Mouse (Mus musculus) CH12.LX (cell line): ENCODE results near the gene Cradd.

Experiments used
- CTCF ChIP-seq, 2 experiments: IDR thresholded peaks in 1 of 2; conservative IDR thresholded peaks in 1 of 2; 2 replicates each; pipeline ENCODE4 v1.5.1; 2011 to 2012; ENCODE audit warnings: low read depth in 2 of 2, low read length in 2 of 2, improper control_type of control experiment in 1 of 2, inconsistent platforms in 1 of 2, mild to moderate bottlenecking in 1 of 2, moderate library complexity in 1 of 2
- HCFC1 ChIP-seq: IDR thresholded peaks from 2 replicates; pipeline ENCODE4 v1.6.1; 2012; ENCODE audit warnings: low read depth, mild to moderate bottlenecking, inconsistent platforms, low read length, improper control_type of control experiment
- MAX ChIP-seq: IDR thresholded peaks from 2 replicates; pipeline ENCODE4 v1.6.1; 2011; ENCODE audit warnings: low read length, improper control_type of control experiment
- POLR2A ChIP-seq: IDR thresholded peaks from 2 replicates; pipeline ENCODE4 v1.6.1; 2011; ENCODE audit warnings: low read depth, mild to moderate bottlenecking, improper control_type of control experiment, low read length
- SMC3 ChIP-seq: IDR thresholded peaks from 2 replicates; pipeline ENCODE4 v1.6.1; 2011; ENCODE audit warnings: low read depth, low read length, improper control_type of control experiment
- TCF12 ChIP-seq: IDR thresholded peaks from 2 replicates; pipeline ENCODE4 v1.6.1; 2014; ENCODE audit warnings: low read depth, mild to moderate bottlenecking, inconsistent platforms, low read length, improper control_type of control experiment
- ZKSCAN1 ChIP-seq: IDR thresholded peaks from 2 replicates; pipeline ENCODE4 v1.6.1; 2012; ENCODE audit warnings: low read depth, inconsistent platforms, low read length, improper control_type of control experiment, borderline replicate concordance

GRCm38 (mm10) chr10:95217956-95218682 lies 105.8 kb downstream of the Cradd start:
- TF ChIP-seq HCFC1 = no peak
- TF ChIP-seq MAX = no peak
- TF ChIP-seq POLR2A = no peak
- TF ChIP-seq CTCF (conservative IDR thresholded peaks at IDR 0.05 in 1 of 2, IDR thresholded peaks at IDR 0.05 in 1 of 2; ENCODE audit: low read depth in 2 of 2, low read length in 2 of 2) = no peak
- no peak for TF ChIP-seq TCF12
- no peak for TF ChIP-seq SMC3
- TF ChIP-seq ZKSCAN1 = no peak
